Mouse (Mus musculus): ENCODE measurements around the gene Pdgfc.

Gene Pdgfc

GRCm38 (mm10) chr3:81036151-81036553, at the start of gene Pdgfc:
Gene Pdgfc, plus strand, starts transcription at chr3:81036416.
- no peak for DNase-seq

- DNase-seq: no peak
These were observed 27.0 kb upstream of the Pdgfc start for GRCm38 (mm10) chr3:81009245-81009644.

- no peak for DNase-seq
These were observed 26.3 kb upstream of the Pdgfc start for GRCm38 (mm10) chr3:81009899-81010298.

GRCm38 (mm10) chr3:81017385-81018051, 18.7 kb upstream of the Pdgfc start:
- DNase-seq: peak; percentile 86

GRCm38 (mm10) chr3:81020064-81020463, 16.2 kb upstream of the Pdgfc start:
- DNase-seq: no peak

GRCm38 (mm10) chr3:81021783-81022182, 14.4 kb upstream of the Pdgfc start:
- no peak for DNase-seq

- no peak for DNase-seq
These were observed 13.9 kb upstream of the Pdgfc start for GRCm38 (mm10) chr3:81022266-81022665.

GRCm38 (mm10) chr3:81022845-81023244, 13.4 kb upstream of the Pdgfc start:
- DNase-seq: no peak

- DNase-seq: no peak
These were observed 12.6 kb upstream of the Pdgfc start for GRCm38 (mm10) chr3:81023568-81023967.

GRCm38 (mm10) chr3:81025568-81026213, 10.5 kb upstream of the Pdgfc start:
- no peak for DNase-seq

- DNase-seq: no peak
These were observed 7.9 kb upstream of the Pdgfc start for GRCm38 (mm10) chr3:81028361-81028760.

- DNase-seq: no peak
These were observed 6.9 kb upstream of the Pdgfc start for GRCm38 (mm10) chr3:81029321-81029720.

GRCm38 (mm10) chr3:81029909-81030308, 6.3 kb upstream of the Pdgfc start:
- DNase-seq: no peak

- DNase-seq: no peak
These were observed 5.9 kb upstream of the Pdgfc start for GRCm38 (mm10) chr3:81030311-81030710.

GRCm38 (mm10) chr3:81032014-81032413, 4.2 kb upstream of the Pdgfc start:
- no peak for DNase-seq

- DNase-seq: peak; percentile 76
These were observed 1.7 kb upstream of the Pdgfc start for GRCm38 (mm10) chr3:81034336-81035102.

- peak; percentile 76 for DNase-seq
These were observed 517 bp downstream of the Pdgfc start for GRCm38 (mm10) chr3:81036554-81037311.

- peak; percentile 75 for DNase-seq
These were observed 1.2 kb downstream of the Pdgfc start for GRCm38 (mm10) chr3:81037312-81037859.

- peak; percentile 80 for DNase-seq
These were observed 3.0 kb downstream of the Pdgfc start for GRCm38 (mm10) chr3:81039131-81039653.

- no peak for DNase-seq
These were observed 8.6 kb downstream of the Pdgfc start for GRCm38 (mm10) chr3:81044653-81045343.

GRCm38 (mm10) chr3:81045344-81046050, 9.3 kb downstream of the Pdgfc start:
- DNase-seq: no peak
